Mouse (Mus musculus) kidney, adult 11 months (tissue): ENCODE measurements at regions not wholly inside any gene's neighbourhood (a gene's known extent, or its start where the extent isn't known, plus 50 kb on each side); places are given as distances from the start of the nearest gene placed in this dataset.
A peak's percentile ranks its signal among the peaks of the same experiment; 100 is the strongest.

Source experiments
- DNase-seq: peaks from one replicate; pipeline ENCODE4 v3.0.0; 2022

DNA sequence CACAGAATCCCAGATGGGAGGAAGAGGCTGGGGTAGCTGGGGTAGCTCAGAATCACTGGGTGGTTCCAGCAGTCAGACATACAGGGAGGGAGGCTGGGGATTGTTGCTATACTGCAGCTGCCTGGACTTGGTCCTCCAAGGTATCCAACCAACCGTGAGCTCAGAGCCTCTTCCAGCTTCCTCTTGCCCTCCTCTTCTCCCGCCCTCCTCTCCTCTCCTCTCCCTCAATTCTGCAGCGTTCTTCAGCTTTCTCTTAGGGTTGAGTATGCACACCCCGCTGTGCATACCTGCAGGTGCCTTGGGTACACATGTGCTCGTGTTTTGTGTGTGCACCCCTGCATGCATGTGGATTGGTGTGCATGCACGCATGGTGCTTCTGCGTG, 81.6 kb downstream of the Cstad start:
- no peak for DNase-seq

DNA sequence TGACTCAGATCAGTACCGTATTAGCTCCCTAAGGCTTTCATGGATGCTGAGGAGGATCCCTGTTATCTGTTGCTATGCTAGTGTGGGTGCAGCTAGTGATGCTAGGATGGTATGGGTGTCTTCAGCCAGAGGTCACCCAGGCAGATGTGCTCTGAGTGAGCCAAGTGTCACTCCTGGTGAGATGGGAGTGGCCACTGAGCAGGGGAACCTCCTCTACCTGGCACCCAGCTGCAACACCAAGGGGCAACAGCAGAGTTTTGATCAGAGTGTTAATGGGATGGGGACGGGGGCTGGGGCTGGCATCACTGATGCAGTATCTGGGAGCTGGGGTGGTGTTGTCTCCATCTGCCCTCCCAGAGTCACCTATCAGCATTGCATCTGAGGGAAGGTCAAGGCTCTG, 81.0 kb downstream of the Cstad start:
- no peak for DNase-seq

DNA sequence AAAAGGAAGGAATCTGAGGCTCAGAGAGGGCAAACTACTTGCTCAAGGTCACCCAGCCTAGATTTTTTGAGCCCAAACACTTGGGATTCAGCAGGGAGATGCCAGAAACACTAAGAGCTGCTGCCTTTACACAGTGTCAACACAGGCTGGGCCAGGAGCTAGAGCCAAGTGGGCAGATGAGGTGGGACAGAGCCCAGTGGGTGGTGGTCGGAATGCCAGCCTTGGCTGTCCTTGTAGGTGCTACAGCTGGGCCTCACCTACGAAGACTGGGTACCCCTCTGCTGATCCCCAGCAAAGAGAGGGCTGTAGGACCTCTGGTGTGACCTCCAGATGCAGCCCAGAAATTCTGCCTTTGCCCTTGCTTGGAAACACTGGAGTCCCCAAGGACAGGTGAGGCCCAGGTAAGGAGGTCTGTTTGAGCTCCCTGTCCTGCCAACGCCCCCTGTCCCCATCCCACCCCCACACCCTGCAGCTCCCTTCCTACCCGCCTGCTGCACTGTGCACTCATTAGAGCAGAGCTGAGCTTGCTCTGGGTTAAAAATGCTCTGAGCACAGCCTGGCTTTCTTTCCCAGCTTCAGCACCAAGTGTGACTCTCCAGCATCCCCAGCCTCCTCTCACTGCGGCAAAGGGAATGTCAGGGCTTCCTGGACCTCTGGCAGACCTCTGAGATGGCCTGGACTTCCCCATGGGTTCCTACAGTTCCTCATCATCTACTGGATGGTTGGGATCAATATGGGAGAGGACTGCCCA, 76.2 kb downstream of the Cstad start:
- DNase-seq, result no peak

DNA sequence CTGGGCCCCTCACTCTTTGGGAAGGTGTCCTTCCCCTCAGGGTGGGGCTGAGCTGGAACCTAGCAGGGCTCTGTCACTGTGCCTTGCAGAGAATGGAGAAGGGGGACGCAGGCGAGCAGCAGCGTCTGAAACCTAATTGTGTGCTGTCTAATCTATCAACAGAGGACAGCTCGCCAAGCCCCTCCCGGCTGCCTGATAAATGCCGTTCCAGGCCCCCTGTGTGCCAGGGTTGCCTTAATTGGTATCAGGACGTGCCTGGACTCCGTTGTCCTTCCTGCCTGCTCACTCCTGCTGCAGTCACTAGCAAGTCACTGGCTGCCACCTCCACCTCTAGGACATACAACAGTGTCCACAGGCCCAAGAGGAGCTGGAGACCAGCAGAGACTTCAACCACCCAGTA, 72.6 kb downstream of the Cstad start:
- DNase-seq, result no peak

DNA sequence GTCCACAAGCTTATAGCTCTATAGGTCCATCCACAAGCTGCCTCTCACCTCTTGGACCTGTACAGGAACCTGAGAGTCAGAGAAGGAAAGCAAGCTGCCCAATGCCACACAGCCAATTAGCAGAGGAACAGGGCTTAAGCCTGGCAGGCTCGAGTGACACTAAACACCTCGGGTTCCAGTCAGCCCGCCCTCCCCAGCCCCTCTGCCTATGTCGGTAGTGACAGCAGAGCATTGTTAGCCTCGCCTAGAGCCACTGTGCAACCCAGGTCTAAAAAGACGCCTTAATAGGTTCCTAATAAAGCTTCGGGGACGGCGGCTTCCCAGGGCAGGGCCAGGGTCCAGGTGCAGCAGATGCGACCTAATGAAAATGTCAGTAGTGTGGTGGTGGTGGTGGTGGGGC, 66.3 kb downstream of the Cstad start:
- DNase-seq, result no peak

DNA sequence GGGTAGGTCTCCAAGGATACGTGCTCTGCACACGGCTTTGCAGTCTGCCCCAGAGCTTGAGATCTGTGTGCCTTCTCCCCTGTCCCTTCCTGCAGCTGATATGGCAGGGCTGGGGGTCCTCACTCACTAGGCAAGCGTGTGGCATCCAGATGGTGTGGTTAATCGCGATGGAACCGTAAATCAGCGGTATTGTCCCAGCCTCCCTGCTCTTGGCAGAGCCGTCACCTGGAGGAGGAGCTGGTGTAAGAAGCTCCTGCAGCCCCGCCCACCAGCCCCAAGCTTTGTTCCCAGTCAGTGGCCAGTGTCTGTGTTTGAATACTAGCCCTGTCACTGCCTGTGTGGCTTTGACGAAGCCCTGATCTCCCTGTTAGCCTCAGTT, 65.8 kb downstream of the Cstad start:
- DNase-seq, result no peak

DNA sequence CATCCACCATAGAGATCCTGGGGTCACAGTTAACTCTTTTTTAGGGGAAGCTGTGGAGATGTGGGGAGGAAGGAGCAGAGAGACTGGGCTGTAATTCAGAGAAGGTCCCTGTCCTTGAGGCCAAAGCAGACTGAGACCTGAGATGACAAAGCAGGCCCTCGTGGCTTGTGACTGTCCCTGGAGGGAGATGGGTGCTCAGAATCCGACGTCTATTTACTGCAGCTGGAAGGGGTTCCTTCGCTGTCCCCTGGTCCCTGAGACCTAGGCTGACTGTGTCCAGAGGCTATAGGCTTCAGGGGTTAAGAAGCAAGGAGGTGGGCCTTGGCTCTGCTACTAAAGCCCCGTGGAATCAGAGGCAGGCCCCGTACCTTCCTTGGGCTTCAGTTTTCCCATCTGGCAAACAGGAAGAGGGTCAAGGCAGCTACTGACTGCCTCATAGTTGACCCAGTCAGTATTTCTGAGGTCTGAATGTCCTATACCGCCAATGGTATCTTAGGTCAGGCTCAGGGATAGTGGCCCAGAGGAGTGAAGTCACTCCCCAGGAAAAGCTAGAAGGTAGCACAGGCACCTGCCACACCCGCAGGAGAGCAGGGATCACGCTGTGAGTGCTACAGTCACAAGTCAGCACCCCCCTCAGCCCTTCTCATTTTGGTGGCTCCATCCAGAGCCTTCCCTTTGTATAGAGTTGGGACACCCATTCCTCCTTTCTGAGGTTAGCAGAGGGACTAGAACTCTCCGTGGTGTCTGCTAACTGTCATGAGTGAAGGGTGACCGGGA, 65.2 kb downstream of the Cstad start:
- DNase-seq, result no peak

DNA sequence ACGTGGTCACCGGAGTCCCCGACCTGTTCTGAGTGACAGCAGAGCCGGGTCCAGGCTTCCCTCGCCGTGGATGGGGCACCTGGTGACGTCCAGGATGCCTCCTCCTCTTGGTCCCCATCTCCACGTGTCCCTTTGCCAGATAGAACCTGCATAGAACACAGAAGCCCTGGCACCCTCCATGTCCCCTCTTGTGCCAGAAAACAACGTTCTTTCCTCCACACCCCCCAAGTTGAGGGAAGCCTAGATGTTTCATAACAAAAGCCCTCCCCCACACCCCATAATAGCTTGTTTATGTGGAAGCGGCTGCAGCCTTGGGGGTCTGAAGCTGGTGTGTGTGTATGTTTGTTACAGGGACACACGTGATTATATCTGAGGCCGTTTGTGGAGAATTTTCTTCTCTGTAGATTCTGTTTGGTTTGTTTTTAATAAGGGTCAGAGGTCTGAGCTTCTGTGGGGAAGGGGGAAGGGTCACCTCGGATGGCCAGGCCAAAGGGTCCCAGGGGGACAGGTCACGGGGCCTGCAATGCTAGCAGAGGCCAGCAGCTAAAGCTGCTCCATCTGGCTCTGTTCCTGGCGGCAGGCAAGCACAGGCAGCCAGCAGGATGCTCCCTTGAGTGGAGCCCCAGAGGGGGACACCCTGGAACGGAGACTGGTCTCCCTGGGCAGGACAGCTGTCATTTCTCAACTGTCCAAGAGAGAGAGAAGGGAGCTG, 64.2 kb downstream of the Cstad start:
- peak; percentile 85 for DNase-seq
